Mouse (Mus musculus): ENCODE measurements at regions not wholly inside any gene's neighbourhood (a gene's known extent, or its start where the extent isn't known, plus 50 kb on each side); places are given as distances from the start of the nearest gene placed in this dataset.
"Not testable (repeated sequence)": the region's sequence is repeated elsewhere in the genome, so short reads cannot be mapped to it uniquely, and the experiment has no call there.

- not testable (repeated sequence) for DNase-seq (ENCODE audit: low spot score in 2 of 2)
These were observed 367.6 kb upstream of the Olfr1507 start for GRCm38 (mm10) chr14:52863107-52863506.

GRCm38 (mm10) chr14:52862491-52862890, 366.9 kb upstream of the Olfr1507 start:
- not testable (repeated sequence) for DNase-seq (ENCODE audit: low spot score in 2 of 2)

- not testable (repeated sequence) for DNase-seq (ENCODE audit: low spot score in 2 of 2)
These were observed 359.8 kb upstream of the Olfr1507 start for GRCm38 (mm10) chr14:52855339-52855738.

GRCm38 (mm10) chr14:52853598-52853997, 358.0 kb upstream of the Olfr1507 start:
- not testable (repeated sequence) for DNase-seq (ENCODE audit: low spot score in 2 of 2)

GRCm38 (mm10) chr14:52847970-52848369, 352.4 kb upstream of the Olfr1507 start:
- DNase-seq (ENCODE audit: low spot score in 2 of 2) = not testable (repeated sequence)

- not testable (repeated sequence) for DNase-seq (ENCODE audit: low spot score in 2 of 2)
These were observed 328.5 kb upstream of the Olfr1507 start for GRCm38 (mm10) chr14:52824005-52824404.

GRCm38 (mm10) chr14:52821617-52822016, 326.1 kb upstream of the Olfr1507 start:
- not testable (repeated sequence) for DNase-seq (ENCODE audit: low spot score in 2 of 2)

- DNase-seq (ENCODE audit: low spot score in 2 of 2) = not testable (repeated sequence)
These were observed 315.5 kb upstream of the Olfr1507 start for GRCm38 (mm10) chr14:52811128-52811415.

- DNase-seq (ENCODE audit: low spot score in 2 of 2) = peak; percentile 31 to 65
These were observed 315.0 kb upstream of the Olfr1507 start for GRCm38 (mm10) chr14:52810275-52811127.

GRCm38 (mm10) chr14:52801705-52802104, 306.2 kb upstream of the Olfr1507 start:
- not testable (repeated sequence) for DNase-seq (ENCODE audit: low spot score in 2 of 2)

- not testable (repeated sequence) for DNase-seq (ENCODE audit: low spot score in 2 of 2)
These were observed 297.1 kb upstream of the Olfr1507 start for GRCm38 (mm10) chr14:52792600-52792999.

- not testable (repeated sequence) for DNase-seq (ENCODE audit: low spot score in 2 of 2)
These were observed 296.3 kb upstream of the Olfr1507 start for GRCm38 (mm10) chr14:52791828-52792227.

GRCm38 (mm10) chr14:52782832-52783231, 287.3 kb upstream of the Olfr1507 start:
- DNase-seq (ENCODE audit: low spot score in 2 of 2) = not testable (repeated sequence)

- DNase-seq (ENCODE audit: low spot score in 2 of 2) = not testable (repeated sequence)
These were observed 280.3 kb upstream of the Olfr1507 start for GRCm38 (mm10) chr14:52775816-52776215.

- DNase-seq (ENCODE audit: low spot score in 2 of 2) = not testable (repeated sequence)
These were observed 273.9 kb upstream of the Olfr1507 start for GRCm38 (mm10) chr14:52769450-52769849.

GRCm38 (mm10) chr14:52752159-52752558, 256.6 kb upstream of the Olfr1507 start:
- not testable (repeated sequence) for DNase-seq (ENCODE audit: low spot score in 2 of 2)

- DNase-seq (ENCODE audit: low spot score in 2 of 2) = not testable (repeated sequence)
These were observed 231.1 kb upstream of the Olfr1507 start for GRCm38 (mm10) chr14:52726680-52727079.

GRCm38 (mm10) chr14:52724988-52725387, 229.4 kb upstream of the Olfr1507 start:
- DNase-seq (ENCODE audit: low spot score in 2 of 2) = not testable (repeated sequence)

- no peak for DNase-seq (ENCODE audit: low spot score in 2 of 2)
These were observed 225.1 kb upstream of the Olfr1507 start for GRCm38 (mm10) chr14:52720640-52721039.

- not testable (repeated sequence) for DNase-seq (ENCODE audit: low spot score in 2 of 2)
These were observed 205.3 kb upstream of the Olfr1507 start for GRCm38 (mm10) chr14:52700851-52701250.

GRCm38 (mm10) chr14:52683636-52684035, 188.1 kb upstream of the Olfr1507 start:
- DNase-seq (ENCODE audit: low spot score in 2 of 2) = not testable (repeated sequence)

- DNase-seq (ENCODE audit: low spot score in 2 of 2) = no peak
These were observed 158.8 kb upstream of the Olfr1507 start for GRCm38 (mm10) chr14:52654355-52654754.

- DNase-seq (ENCODE audit: low spot score in 2 of 2) = no peak
These were observed 142.6 kb upstream of the Olfr1507 start for GRCm38 (mm10) chr14:52638179-52638578.
